Mouse (Mus musculus): ENCODE data around the gene Tax1bp3.

Gene Tax1bp3

GRCm38 (mm10) chr11:73176608-73177508, at the start of gene Tax1bp3, which contains the start of gene Emc6:
TSS of gene Tax1bp3 (plus strand) at chr11:73177083.
TSS of gene Emc6 (minus strand) at chr11:73177037.
- under 1% methylated on average over 81 of the region's 81 CpGs for WGBS

GRCm38 (mm10) chr11:73131020-73131419, 45.9 kb upstream of the Tax1bp3 start:
- WGBS, result 49% methylated on average over 7 of the region's 7 CpGs

GRCm38 (mm10) chr11:73132999-73133398, 43.9 kb upstream of the Tax1bp3 start:
- 92% methylated on average over 6 of the region's 6 CpGs for WGBS

GRCm38 (mm10) chr11:73134222-73134621, 42.7 kb upstream of the Tax1bp3 start:
- 88% methylated on average over 5 of the region's 5 CpGs for WGBS

- WGBS, result 77% methylated on average over 6 of the region's 6 CpGs
Measured at GRCm38 (mm10) chr11:73136587-73136986, 40.3 kb upstream of the Tax1bp3 start.

- WGBS, result 16% methylated on average over 11 of the region's 11 CpGs
Measured at GRCm38 (mm10) chr11:73137116-73137515, 39.8 kb upstream of the Tax1bp3 start.

- WGBS, result under 1% methylated on average over 84 of the region's 84 CpGs
Measured at GRCm38 (mm10) chr11:73137591-73138501, 39.0 kb upstream of the Tax1bp3 start, which contains the start of gene Haspin. TSS of gene Haspin (minus strand) at chr11:73138294.

GRCm38 (mm10) chr11:73144261-73144681, 32.6 kb upstream of the Tax1bp3 start:
- WGBS, result 67% methylated on average over 1 of the region's 1 CpGs

GRCm38 (mm10) chr11:73146026-73146974, 30.6 kb upstream of the Tax1bp3 start:
- WGBS, result 56% methylated on average over 11 of the region's 11 CpGs

GRCm38 (mm10) chr11:73146975-73147365, 29.9 kb upstream of the Tax1bp3 start:
- WGBS, result 56% methylated on average over 7 of the region's 7 CpGs

GRCm38 (mm10) chr11:73148209-73148608, 28.7 kb upstream of the Tax1bp3 start:
- 72% methylated on average over 9 of the region's 9 CpGs for WGBS

- WGBS, result 52% methylated on average over 6 of the region's 6 CpGs
Measured at GRCm38 (mm10) chr11:73155071-73155470, 21.8 kb upstream of the Tax1bp3 start.

- WGBS, result 5% methylated on average over 49 of the region's 49 CpGs
Measured at GRCm38 (mm10) chr11:73159957-73160810, 16.7 kb upstream of the Tax1bp3 start, which contains the start of gene P2rx5. TSS of gene P2rx5 (plus strand) at chr11:73160421.

GRCm38 (mm10) chr11:73160811-73161200, 16.1 kb upstream of the Tax1bp3 start:
- WGBS, result 27% methylated on average over 6 of the region's 6 CpGs

- 86% methylated on average over 4 of the region's 4 CpGs for WGBS
Measured at GRCm38 (mm10) chr11:73161616-73162015, 15.3 kb upstream of the Tax1bp3 start.

- 79% methylated on average over 5 of the region's 5 CpGs for WGBS
Measured at GRCm38 (mm10) chr11:73162284-73162683, 14.6 kb upstream of the Tax1bp3 start.

- 86% methylated on average over 8 of the region's 8 CpGs for WGBS
Measured at GRCm38 (mm10) chr11:73168071-73168470, 8.8 kb upstream of the Tax1bp3 start.

GRCm38 (mm10) chr11:73168576-73168975, 8.3 kb upstream of the Tax1bp3 start:
- 82% methylated on average over 6 of the region's 6 CpGs for WGBS

GRCm38 (mm10) chr11:73169231-73169630, 7.7 kb upstream of the Tax1bp3 start:
- WGBS, result 58% methylated on average over 4 of the region's 4 CpGs

GRCm38 (mm10) chr11:73172186-73172585, 4.7 kb upstream of the Tax1bp3 start:
- WGBS, result 51% methylated on average over 5 of the region's 5 CpGs

Measured in cerebral cortex, adult 2 months (tissue).